Mouse (Mus musculus) stomach, embryonic 14.5 days (tissue): ENCODE data around the gene Krtap27-1. TPM values are rescaled to one million over a fixed set of nuclear protein-coding genes. Genes with fewer than 3 reads are reported as not detected.

Source experiments
- ATAC-seq: fragments of 200-750 bp; cut with Nextera tagmentation; 2 replicates; pipeline ENCODE4 v1.8.0; 2017; ENCODE audit warnings: low read depth, moderate TSS enrichment; ENCODE audit not compliant: insufficient number of reproducible peaks, insufficient read depth, low FRiP score
- H3K27ac ChIP-seq: fragments of 300-500 bp; sonication (generic); 2 replicates; pipeline ENCODE4 v1.5.1; 2014; ENCODE audit warnings: mild to moderate bottlenecking, low read length, moderate library complexity, mixed read lengths
- H3K27me3 ChIP-seq: fragments of 300-500 bp; sonication (generic); 2 replicates; pipeline ENCODE4 v1.6.1; 2014; ENCODE audit warnings: low read length, control low read depth, mixed read lengths; ENCODE audit not compliant: control insufficient read depth, insufficient read depth
- H3K36me3 ChIP-seq: fragments of 300-500 bp; sonication (generic); 2 replicates; pipeline ENCODE4 v1.6.1; 2014; ENCODE audit warnings: mild to moderate bottlenecking, control low read depth, low read length, moderate library complexity, mixed read lengths; ENCODE audit not compliant: control insufficient read depth, insufficient read depth
- H3K4me1 ChIP-seq: fragments of 300-500 bp; sonication (generic); 2 replicates; pipeline ENCODE4 v1.6.1; 2014; ENCODE audit warnings: low read length, control low read depth, mixed read lengths; ENCODE audit not compliant: control insufficient read depth, insufficient read depth
- H3K4me2 ChIP-seq: fragments of 300-500 bp; sonication (generic); replicated peaks from 2 replicates; pipeline ENCODE4 v1.6.1; 2014; ENCODE audit warnings: low read depth, low read length, control low read depth
- H3K4me3 ChIP-seq: fragments of 300-500 bp; sonication (generic); 2 replicates; pipeline ENCODE4 v1.5.1; 2014; ENCODE audit warnings: low read depth, low read length, control low read depth
- H3K9ac ChIP-seq: fragments of 300-500 bp; sonication (generic); replicated peaks from 2 replicates; pipeline ENCODE4 v1.6.1; 2014; ENCODE audit warnings: low read depth, mild to moderate bottlenecking, control low read depth, low read length, moderate library complexity, mixed read lengths
- H3K9me3 ChIP-seq: fragments of 300-500 bp; sonication (generic); 2 replicates; pipeline ENCODE4 v1.6.1; 2016; ENCODE audit warnings: low read depth, low read length, control low read depth; ENCODE audit not compliant: control insufficient read depth
- whole genome bisulfite sequencing: fragments of 180-500 bp; shearing (Covaris S2); extraction: QIAGEN DNeasy Blood & Tissue Kit; methylation state at CpG from one replicate; pipeline ENCODE4 v1.1.7; 2014; 5-methylcytosine and 5-hydroxymethylcytosine counted together
- polyA plus RNA-seq: library from polyadenylated mRNA; unstranded; fragments of >200 nt; fragmentation: Nextera tagmentation; extraction: Ambion mirVana; gene quantifications from 2 replicates; pipeline ENCODE4 v1.2.1, GENCODE M21; 2014

Krtap27-1 gene
- polyA plus RNA-seq, 1 experiment from 2014 or later = not detected

DNA sequence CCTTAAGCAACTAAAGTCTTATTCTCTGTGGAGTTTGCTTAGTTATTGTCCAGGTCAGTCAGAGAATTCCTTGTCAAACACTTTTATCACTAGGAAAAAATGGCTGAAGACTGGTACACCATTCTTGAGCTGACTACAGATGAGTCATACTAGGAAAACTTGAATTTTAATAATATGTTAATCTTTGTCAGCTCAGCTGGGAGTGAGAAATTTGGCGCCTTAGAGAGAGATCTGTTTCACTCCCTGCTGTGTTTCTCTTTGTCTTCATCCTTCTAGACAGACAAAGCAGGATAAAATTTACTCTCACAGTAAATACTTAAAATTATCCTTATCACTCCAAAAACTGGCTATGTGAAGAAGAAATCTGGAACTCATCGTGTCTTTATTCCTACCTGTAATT, 9.8 kb upstream of the Krtap27-1 start:
- no peaks in the 10 kb centered on the region for H3K4me1 ChIP-seq
- H3K9ac ChIP-seq = no peak overlapping the region
- no peaks in the 10 kb centered on the region for H3K9me3 ChIP-seq
- no peak overlapping the region for H3K4me3 ChIP-seq
- 61% methylated on average over 2 of the region's 2 CpGs for WGBS
- H3K27me3 ChIP-seq = no peaks in the 10 kb centered on the region
- H3K4me2 ChIP-seq = no peak overlapping the region
- no peaks in the 10 kb centered on the region for H3K36me3 ChIP-seq
- H3K27ac ChIP-seq = no peak overlapping the region
- no peak for ATAC-seq

DNA sequence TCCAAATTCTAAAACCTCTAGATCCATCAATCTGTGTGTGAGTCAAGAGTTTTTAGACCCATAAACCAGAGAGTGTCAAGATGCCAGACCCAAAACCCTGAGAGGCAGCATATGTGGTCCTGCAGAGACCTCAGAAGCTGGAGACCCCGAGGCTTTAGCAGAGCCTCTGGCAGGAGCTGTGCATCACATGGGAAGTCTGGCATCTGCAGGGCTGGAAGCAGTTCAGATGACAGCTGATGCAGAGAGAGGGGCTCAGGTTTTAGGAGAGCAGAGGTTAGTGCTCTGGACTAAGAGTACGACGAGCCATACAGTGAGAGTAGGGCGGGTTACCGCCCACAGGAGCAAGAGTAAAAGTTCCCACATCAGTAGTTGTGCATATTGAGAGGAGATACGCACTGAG, 7.6 kb upstream of the Krtap27-1 start:
- Histone ChIP-seq H3K36me3 (no peaks in the 10 kb centered on the region), H3K9ac (no peak overlapping the region), H3K4me3 (no peak overlapping the region), H3K9me3 (no peaks in the 10 kb centered on the region), H3K4me1 (no peaks in the 10 kb centered on the region), H3K4me2 (no peak overlapping the region), H3K27me3 (no peaks in the 10 kb centered on the region), H3K27ac (no peak overlapping the region)
- no peak for ATAC-seq
- 80% methylated on average over 6 of the region's 6 CpGs for WGBS

DNA sequence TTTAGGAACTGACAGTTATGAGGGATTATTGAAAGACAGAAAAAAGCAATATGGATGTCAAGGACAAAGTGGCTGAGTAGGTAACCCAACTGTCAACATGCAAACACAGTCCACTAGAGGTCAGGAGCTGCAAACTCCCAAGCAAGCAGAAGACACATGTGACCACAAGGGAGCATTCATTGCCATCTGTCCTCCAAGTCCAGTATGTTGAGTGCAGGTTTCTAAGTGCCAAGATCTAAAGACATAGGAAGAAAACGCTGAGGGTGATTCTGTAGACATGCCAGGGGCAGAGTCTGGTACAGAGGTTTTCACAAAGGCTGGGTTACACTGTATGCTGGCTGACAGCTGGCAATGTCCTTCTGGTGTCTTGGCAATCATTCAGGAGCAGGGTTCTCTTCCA, 14.0 kb downstream of the Krtap27-1 start:
- H3K4me2 ChIP-seq = no peak overlapping the region
- H3K4me3 ChIP-seq = no peak overlapping the region
- H3K9ac ChIP-seq = no peak overlapping the region
- no peaks in the 10 kb centered on the region for H3K4me1 ChIP-seq
- ATAC-seq = 0 out of 2 replicates have a peak, but pooled peaks have one; percentile 18
- no peak overlapping the region for H3K27ac ChIP-seq
- H3K9me3 ChIP-seq = no peaks in the 10 kb centered on the region
- WGBS = 65% methylated on average over 1 of the region's 1 CpGs
- H3K27me3 ChIP-seq = no peaks in the 10 kb centered on the region
- no peaks in the 10 kb centered on the region for H3K36me3 ChIP-seq

DNA sequence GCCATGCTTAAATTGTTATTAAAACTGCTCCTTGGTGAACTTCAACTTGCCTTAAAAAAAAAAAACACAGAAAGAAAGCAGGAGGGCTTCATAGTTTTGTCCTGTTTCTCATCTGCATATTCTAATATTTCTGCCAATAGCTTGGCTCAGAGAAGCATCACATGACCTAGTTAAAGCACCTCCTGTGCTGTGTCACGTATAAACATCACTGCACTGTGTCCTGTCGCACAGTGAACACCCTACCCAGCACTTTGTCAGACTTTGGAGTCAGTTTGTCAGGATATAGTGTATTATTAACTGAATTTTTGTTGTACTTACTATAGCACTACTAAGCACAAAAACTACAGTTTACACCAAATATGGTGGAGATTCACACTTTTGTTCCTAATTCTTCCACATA, 19.5 kb downstream of the Krtap27-1 start:
- Histone ChIP-seq H3K4me3 (no peak overlapping the region), H3K27me3 (no peaks in the 10 kb centered on the region), H3K36me3 (no peaks in the 10 kb centered on the region), H3K4me2 (no peak overlapping the region), H3K9ac (no peak overlapping the region), H3K4me1 (no peaks in the 10 kb centered on the region), H3K27ac (no peak overlapping the region), H3K9me3 (no peaks in the 10 kb centered on the region)
- ATAC-seq = no peak
- 52% methylated on average over 2 of the region's 2 CpGs for WGBS

DNA sequence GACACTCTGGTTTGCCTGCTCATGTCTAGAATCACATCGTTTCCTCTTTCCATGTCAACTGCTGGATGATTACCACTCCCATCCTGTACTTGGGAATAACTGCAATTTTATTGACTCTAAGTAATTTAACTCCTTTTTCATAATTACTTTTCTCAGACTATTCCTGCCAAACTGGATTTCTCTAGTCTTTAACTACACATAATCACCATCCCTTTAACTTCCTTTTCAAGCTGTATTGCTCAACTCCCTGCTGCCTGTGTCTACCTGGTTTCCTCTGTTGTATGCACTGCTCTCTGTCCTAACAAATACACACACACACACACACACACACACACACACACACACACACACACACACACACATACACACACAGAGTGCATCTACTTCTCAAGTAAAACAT, 20.4 kb downstream of the Krtap27-1 start:
- Histone ChIP-seq H3K27ac (no peak overlapping the region), H3K4me1 (no peaks in the 10 kb centered on the region), H3K27me3 (no peaks in the 10 kb centered on the region), H3K36me3 (no peaks in the 10 kb centered on the region), H3K9ac (no peak overlapping the region), H3K4me3 (no peak overlapping the region), H3K4me2 (no peak overlapping the region), H3K9me3 (no peaks in the 10 kb centered on the region)
- whole genome bisulfite sequencing = 69% methylated on average over 1 of the region's 1 CpGs
- no peak for ATAC-seq

DNA sequence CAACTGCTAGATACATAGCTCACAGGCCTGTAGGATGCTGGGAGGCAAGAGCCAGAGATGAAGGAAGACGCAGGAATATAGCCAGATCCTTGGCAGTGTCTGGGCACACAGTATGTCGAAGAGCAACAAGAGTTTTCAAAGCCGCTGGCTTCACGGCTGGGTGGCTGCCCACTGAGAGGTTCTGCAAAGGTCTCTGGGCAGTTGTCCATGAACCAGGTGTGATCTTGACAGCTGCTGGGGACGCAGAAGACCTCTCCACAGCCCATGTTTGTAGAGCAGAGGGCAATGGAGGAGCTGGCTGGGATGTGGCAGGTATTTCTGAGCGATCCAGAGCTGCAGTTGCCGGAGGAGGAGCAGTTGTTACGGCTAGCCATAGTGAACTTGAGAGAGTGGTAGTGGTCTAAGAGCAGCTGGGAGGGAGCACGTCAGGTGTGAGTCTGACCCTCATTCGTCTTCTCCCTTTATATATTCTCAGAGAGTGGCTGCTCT, 24.1 kb downstream of the Krtap27-1 start, which contains the start of gene Krtap26-1:
Gene Krtap26-1, minus strand, starts transcription at position 439 of the 489 bp plus-strand sequence.
- H3K4me3 ChIP-seq = no peak within 1 kb of the TSS
- no peak within 1 kb of the TSS for H3K27ac ChIP-seq
- ATAC-seq = no peak
- no peak within 1 kb of the TSS for H3K9ac ChIP-seq
- H3K4me2 ChIP-seq = no peak within 1 kb of the TSS
- no peaks in the 10 kb centered on the region for H3K9me3 ChIP-seq
- H3K36me3 ChIP-seq = no peaks in the 10 kb centered on the region
- WGBS = 85% methylated on average over 10 of the region's 10 CpGs
- no peaks in the 10 kb centered on the region for H3K27me3 ChIP-seq
- no peaks in the 10 kb centered on the region for H3K4me1 ChIP-seq

DNA sequence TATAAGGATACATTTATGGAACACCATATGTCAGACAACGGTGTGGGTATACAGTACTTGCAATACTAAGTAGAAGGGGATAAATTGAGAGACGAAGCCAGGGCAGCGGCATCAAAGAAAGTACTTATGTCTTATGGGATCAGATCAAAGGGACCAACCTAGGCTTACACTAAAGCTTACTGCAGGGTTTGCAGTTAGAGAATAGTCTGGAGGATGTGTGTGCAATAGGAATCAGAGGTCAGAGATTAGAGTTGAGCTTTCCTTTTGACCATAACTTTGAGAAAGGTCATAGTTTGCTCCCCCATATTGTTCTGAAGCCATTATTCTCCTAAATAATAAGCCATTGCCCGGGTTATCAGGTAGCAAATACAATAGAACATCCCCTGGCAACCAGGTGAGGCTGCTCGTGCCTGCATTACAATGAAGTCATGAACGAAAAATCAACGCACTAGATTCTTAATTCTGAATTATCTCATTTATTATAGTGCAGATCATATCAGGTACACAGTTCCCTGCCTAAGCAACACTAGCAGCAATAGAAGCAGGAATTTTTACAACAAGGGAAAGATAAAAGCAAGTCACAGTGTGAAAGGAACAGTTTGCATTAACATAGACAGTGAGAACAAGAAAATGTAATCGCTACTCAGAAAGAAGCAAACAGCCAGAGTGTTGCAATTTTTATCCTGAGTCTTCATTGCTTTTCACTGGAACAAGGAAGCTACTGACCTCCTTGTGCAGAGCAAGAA, 24.9 kb downstream of the Krtap27-1 start:
- Histone ChIP-seq H3K4me3 (no peak overlapping the region), H3K27me3 (no peaks in the 10 kb centered on the region), H3K4me2 (no peak overlapping the region), H3K9me3 (no peaks in the 10 kb centered on the region), H3K9ac (no peak overlapping the region), H3K4me1 (no peaks in the 10 kb centered on the region), H3K27ac (no peak overlapping the region), H3K36me3 (no peaks in the 10 kb centered on the region)
- ATAC-seq = no peak
- 65% methylated on average over 8 of the region's 8 CpGs for WGBS

DNA sequence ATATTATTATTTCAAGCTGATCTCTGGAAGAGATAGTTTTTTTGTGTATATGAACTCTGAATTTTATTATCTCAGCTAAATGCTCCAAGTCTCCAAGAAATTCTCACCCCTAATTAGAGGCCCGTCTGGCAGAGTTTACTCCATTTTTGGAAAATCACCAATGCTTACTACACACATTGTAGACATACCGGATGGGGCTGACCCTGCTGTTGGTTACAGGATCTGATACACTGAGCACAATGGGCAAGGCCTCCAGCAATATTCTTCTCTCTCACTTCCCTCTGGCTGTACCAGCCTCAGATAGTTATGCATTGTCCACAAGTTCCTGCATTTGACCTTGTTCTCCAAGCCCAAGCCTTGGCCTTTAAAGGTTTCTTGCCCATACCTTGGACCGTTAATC, 31.4 kb downstream of the Krtap27-1 start:
- no peaks in the 10 kb centered on the region for H3K36me3 ChIP-seq
- H3K4me1 ChIP-seq = no peaks in the 10 kb centered on the region
- H3K27ac ChIP-seq = no peak overlapping the region
- H3K9ac ChIP-seq = no peak overlapping the region
- no peaks in the 10 kb centered on the region for H3K9me3 ChIP-seq
- no peak overlapping the region for H3K4me2 ChIP-seq
- H3K4me3 ChIP-seq = no peak overlapping the region
- 82% methylated on average over 3 of the region's 3 CpGs for WGBS
- no peak for ATAC-seq
- no peaks in the 10 kb centered on the region for H3K27me3 ChIP-seq

DNA sequence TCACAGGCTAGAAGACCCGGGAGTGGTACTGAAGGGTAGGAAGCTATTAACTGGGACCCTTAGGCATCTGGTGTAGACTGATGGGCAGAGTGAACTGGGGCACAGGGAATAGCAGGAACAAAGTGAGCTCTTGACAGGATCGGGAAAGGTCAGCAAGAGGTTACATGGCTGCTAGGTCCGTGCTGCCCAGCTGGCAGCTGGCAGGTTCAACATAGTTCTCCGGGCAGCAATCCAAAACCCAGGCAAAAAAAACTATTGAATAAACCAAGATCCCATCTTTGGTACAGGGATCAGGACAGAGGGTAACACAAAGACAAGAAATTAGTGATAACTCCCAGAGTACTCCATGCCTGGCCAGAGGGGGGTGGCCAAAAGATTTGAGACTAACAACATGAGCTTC, 36.3 kb downstream of the Krtap27-1 start:
- WGBS = 39% methylated on average over 4 of the region's 4 CpGs

More for the DNA sequence above, 36.3 kb downstream of the Krtap27-1 start:
- no peaks in the 10 kb centered on the region for H3K27me3 ChIP-seq
- H3K27ac ChIP-seq = no peak overlapping the region
- no peak for ATAC-seq
- no peaks in the 10 kb centered on the region for H3K9me3 ChIP-seq
- H3K4me2 ChIP-seq = no peak overlapping the region
- no peak overlapping the region for H3K9ac ChIP-seq
- no peaks in the 10 kb centered on the region for H3K4me1 ChIP-seq
- no peak overlapping the region for H3K4me3 ChIP-seq
- H3K36me3 ChIP-seq = no peaks in the 10 kb centered on the region
